Mouse (Mus musculus) CH12.LX (cell line): ENCODE results near the gene Foxc2. TPM values are rescaled to one million over a fixed set of nuclear protein-coding genes. Genes with fewer than 3 reads are reported as not detected.

Experiments
- DNase-seq: peaks from one replicate; pipeline ENCODE4 v3.0.0-alpha.2; 2013; ENCODE audit errors: extremely low read depth
- H3K27ac ChIP-seq: 2 replicates; pipeline ENCODE4 v1.5.1; 2012; ENCODE audit warnings: low read depth, mild to moderate bottlenecking, control low read depth, moderate library complexity; ENCODE audit not compliant: insufficient read depth
- H3K27me3 ChIP-seq: replicated peaks from 2 replicates; pipeline ENCODE3; 2012; ENCODE audit warnings: inconsistent platforms
- H3K36me3 ChIP-seq, 2 experiments: replicated peaks in 1 of 2; 2 replicates each; pipeline versions ENCODE3 to v1.6.1; 2012; ENCODE audit warnings: inconsistent platforms in 1 of 2, low read length in 1 of 2, mild to moderate bottlenecking in 1 of 2, mixed read lengths in 1 of 2, moderate library complexity in 1 of 2; ENCODE audit not compliant: control insufficient read depth in 1 of 2, insufficient read depth in 1 of 2
- H3K4me1 ChIP-seq, 2 experiments: 2 replicates each; pipeline ENCODE4 v1.6.1; 2012; ENCODE audit warnings: inconsistent platforms in 1 of 2, moderate library complexity in 1 of 2; ENCODE audit not compliant: insufficient read depth in 2 of 2, control insufficient read depth in 1 of 2
- H3K4me2 ChIP-seq: 2 replicates; pipeline ENCODE4 v1.6.1; 2012; ENCODE audit warnings: low read depth, mild to moderate bottlenecking, control low read depth; ENCODE audit not compliant: poor library complexity, insufficient read depth, severe bottlenecking
- H3K4me3 ChIP-seq, 3 experiments: fragments of 150-350 bp in 1 of 3; sonication (generic) in 1 of 3; replicated peaks in 1 of 3; 2 replicates each; pipeline versions ENCODE3 to v1.5.1; 2011 to 2012; ENCODE audit warnings: low read depth in 2 of 3, low read length in 2 of 3, mild to moderate bottlenecking in 2 of 3, moderate library complexity in 2 of 3, control low read depth in 1 of 3, improper control_type of control experiment in 1 of 3, inconsistent platforms in 1 of 3, mixed read lengths in 1 of 3; ENCODE audit not compliant: poor library complexity in 1 of 3
- H3K79me2 ChIP-seq: replicated peaks from 2 replicates; pipeline ENCODE4 v1.6.1; 2012; ENCODE audit warnings: mild to moderate bottlenecking, moderate library complexity; ENCODE audit not compliant: control insufficient read depth, poor library complexity, insufficient read depth, severe bottlenecking; ENCODE audit errors: extremely low read depth
- H3K9ac ChIP-seq: 2 replicates; pipeline ENCODE4 v1.6.1; 2012; ENCODE audit warnings: low read depth, mild to moderate bottlenecking, control low read depth, moderate library complexity; ENCODE audit not compliant: insufficient read depth
- H3K9me3 ChIP-seq: replicated peaks from 2 replicates; pipeline ENCODE3; 2012; ENCODE audit warnings: low read length, inconsistent platforms, mixed read lengths
- BHLHE40 ChIP-seq: IDR thresholded peaks from 2 replicates; pipeline ENCODE4 v1.6.1; 2011; ENCODE audit warnings: mild to moderate bottlenecking, low read depth, low read length, improper control_type of control experiment
- CHD2 ChIP-seq: IDR thresholded peaks from 2 replicates; pipeline ENCODE4 v1.6.1; 2011; ENCODE audit warnings: low read length, improper control_type of control experiment
- ELF1 ChIP-seq: IDR thresholded peaks from 2 replicates; pipeline ENCODE4 v1.6.1; 2014; ENCODE audit warnings: low read depth, mild to moderate bottlenecking, inconsistent platforms, low read length, improper control_type of control experiment
- EP300 ChIP-seq: IDR thresholded peaks from 2 replicates; pipeline ENCODE4 v1.6.1; 2011; ENCODE audit warnings: low read length, improper control_type of control experiment
- ETS1 ChIP-seq: conservative IDR thresholded peaks from 2 replicates; pipeline ENCODE4 v1.6.1; 2012; ENCODE audit warnings: low read depth, mild to moderate bottlenecking, inconsistent platforms, low read length, improper control_type of control experiment, moderate library complexity
- GABPA ChIP-seq: IDR thresholded peaks from 2 replicates; pipeline ENCODE4 v1.6.1; 2012; ENCODE audit warnings: low read depth, low read length, improper control_type of control experiment, inconsistent platforms; ENCODE audit not compliant: insufficient replicate concordance
- IRF4 ChIP-seq: IDR thresholded peaks from 2 replicates; pipeline ENCODE4 v1.6.1; 2014; ENCODE audit warnings: low read depth, mild to moderate bottlenecking, inconsistent platforms, low read length, improper control_type of control experiment
- JUN ChIP-seq: IDR thresholded peaks from 2 replicates; pipeline ENCODE4 v1.6.1; 2011; ENCODE audit warnings: low read depth, mild to moderate bottlenecking, low read length, improper control_type of control experiment, moderate library complexity; ENCODE audit not compliant: insufficient read depth
- MAX ChIP-seq: IDR thresholded peaks from 2 replicates; pipeline ENCODE4 v1.6.1; 2011; ENCODE audit warnings: low read length, improper control_type of control experiment
- MAZ ChIP-seq: IDR thresholded peaks from 2 replicates; pipeline ENCODE4 v1.6.1; 2012; ENCODE audit warnings: low read depth, mild to moderate bottlenecking, inconsistent platforms, low read length, improper control_type of control experiment, moderate library complexity
- MXI1 ChIP-seq: IDR thresholded peaks from 2 replicates; pipeline ENCODE4 v1.6.1; 2011; ENCODE audit warnings: mild to moderate bottlenecking, low read depth, low read length, improper control_type of control experiment
- PAX5 ChIP-seq: IDR thresholded peaks from 2 replicates; pipeline ENCODE4 v1.6.1; 2012; ENCODE audit warnings: low read length, inconsistent platforms, mixed read lengths
- POLR2A ChIP-seq: IDR thresholded peaks from 2 replicates; pipeline ENCODE4 v1.6.1; 2011; ENCODE audit warnings: low read depth, mild to moderate bottlenecking, improper control_type of control experiment, low read length
- RAD21 ChIP-seq: IDR thresholded peaks from 2 replicates; pipeline ENCODE4 v1.6.1; 2011; ENCODE audit warnings: low read depth, mild to moderate bottlenecking, low read length, improper control_type of control experiment, moderate library complexity
- SIN3A ChIP-seq: IDR thresholded peaks from 2 replicates; pipeline ENCODE4 v1.6.1; 2012; ENCODE audit warnings: low read length, improper control_type of control experiment, inconsistent platforms
- TBP ChIP-seq: conservative IDR thresholded peaks from 2 replicates; pipeline ENCODE4 v1.6.1; 2011; ENCODE audit warnings: low read depth, low read length, improper control_type of control experiment
- TCF12 ChIP-seq: IDR thresholded peaks from 2 replicates; pipeline ENCODE4 v1.6.1; 2014; ENCODE audit warnings: low read depth, mild to moderate bottlenecking, inconsistent platforms, low read length, improper control_type of control experiment
- UBTF ChIP-seq: IDR thresholded peaks from 2 replicates; pipeline ENCODE4 v1.6.1; 2012; ENCODE audit warnings: low read depth, mild to moderate bottlenecking, inconsistent platforms, low read length, improper control_type of control experiment, moderate library complexity
- USF1 ChIP-seq: IDR thresholded peaks from 2 replicates; pipeline ENCODE4 v1.6.1; 2014; ENCODE audit warnings: low read depth, mild to moderate bottlenecking, inconsistent platforms, low read length, improper control_type of control experiment
- USF2 ChIP-seq: conservative IDR thresholded peaks from 2 replicates; pipeline ENCODE4 v1.6.1; 2011; ENCODE audit warnings: low read depth, low read length, improper control_type of control experiment
- dilution Hi-C: fragments of 300-500 bp; cut with MboI; formaldehyde crosslinking; loops from 2 replicates; pipeline ENCODE4 v1.14.3; 2020; ENCODE audit warnings: low sequenced_read_pairs; ENCODE audit not compliant: extremely low pct_unique_long_range_greater_than_20kb, extremely low pct_ligation_motif_present
- in situ Hi-C: fragments of 300-500 bp; cut with MboI; formaldehyde crosslinking; loops from 3 replicates; pipeline ENCODE4 v1.14.3; 2019; ENCODE audit warnings: low sequenced_read_pairs, low pct_ligation_motif_present, low pct_unique_long_range_greater_than_20kb, mixed read lengths
- polyA plus RNA-seq: library from polyadenylated mRNA; unstranded; fragments of >175 nt; gene quantifications from 2 replicates; pipeline ENCODE4 v1.2.1, GENCODE M21; 2012; ENCODE audit warnings: low read depth; ENCODE audit not compliant: insufficient read length
- total RNA-seq, 2 experiments: library from RNA; depleted of rRNA; stranded (reverse); fragments of 300-350 nt in 1 of 2; fragments of >200 nt in 1 of 2; gene quantifications; 2 replicates each; pipeline ENCODE4 v1.2.3; 2012 to 2014

The Foxc2 gene
- total and polyA plus RNA-seq, 3 experiments, result not detected

DNA sequence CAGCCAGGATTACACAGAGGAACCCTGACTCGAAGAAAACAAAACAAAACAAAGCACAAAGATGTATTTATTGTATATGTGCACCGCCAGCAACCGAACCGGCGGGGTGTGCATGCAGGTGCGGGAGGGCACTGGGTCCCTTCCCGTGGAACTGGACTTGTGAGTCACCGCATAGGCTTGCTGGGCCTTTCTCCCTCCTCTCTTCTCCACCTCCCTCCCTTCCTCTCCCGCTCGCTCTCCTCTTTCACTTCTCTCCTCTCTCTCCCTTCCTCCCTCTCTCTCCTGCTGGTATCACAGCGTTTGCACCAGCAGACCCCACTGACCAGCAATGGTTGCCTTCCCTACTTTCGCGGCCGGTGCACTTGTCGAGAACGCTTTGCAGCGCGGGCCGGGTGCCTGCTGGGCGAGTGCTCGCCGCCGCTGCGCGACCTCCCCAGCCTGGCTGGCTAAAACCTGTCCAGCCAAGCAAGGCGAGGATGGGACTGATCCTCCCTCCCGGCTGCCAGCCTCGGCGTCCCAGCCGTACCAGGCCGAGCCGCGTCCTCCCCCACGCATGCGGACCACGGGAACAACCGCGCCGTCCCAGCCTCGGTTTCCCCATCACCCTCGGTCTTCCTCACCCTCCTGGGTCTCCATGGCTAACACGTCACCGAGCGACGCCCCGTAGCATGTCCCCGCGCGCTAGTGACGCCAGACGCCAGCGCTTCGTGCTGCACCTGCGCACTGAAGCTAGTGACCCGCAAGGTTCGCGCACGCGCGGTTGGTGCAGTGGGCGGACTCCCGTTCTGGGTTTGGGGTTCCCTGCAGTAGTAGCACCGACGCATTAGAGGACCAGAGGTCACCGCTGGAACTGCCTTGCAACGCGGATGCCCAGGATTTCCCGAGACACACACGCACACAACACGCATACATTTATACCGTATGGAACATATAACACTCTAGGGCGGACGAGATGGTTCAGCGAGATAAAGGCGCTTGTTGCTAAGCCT lies 8.0 kb upstream of the Foxc2 start, which contains the start of gene Mthfsd (continued):
- TF ChIP-seq RAD21, result no peak

DNA sequence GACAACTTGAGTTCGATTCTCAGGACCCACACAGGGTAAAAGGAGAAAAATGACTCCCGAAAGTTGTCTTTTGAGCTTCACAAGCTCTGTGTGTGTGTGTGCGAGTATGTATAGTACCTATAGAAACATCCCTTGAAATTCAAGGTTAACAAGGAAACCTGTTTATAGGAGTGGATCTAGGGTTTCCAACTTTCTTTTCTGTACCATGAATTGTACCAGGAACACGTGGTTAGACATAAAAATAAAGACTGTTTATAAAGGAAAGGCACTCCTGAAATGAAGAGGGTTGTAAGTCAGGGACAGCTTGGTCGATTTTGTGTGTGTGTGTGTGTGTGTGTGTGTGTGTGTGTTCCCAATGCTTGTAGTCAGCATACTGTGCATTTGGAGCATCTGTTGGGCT lies 7.3 kb upstream of the Foxc2 start:
- DNase-seq, result no peak
- Histone ChIP-seq H3K4me3 (peak overlapping the region; percentile 79 to 99 (median 84)), H3K79me2 (0 out of 2 replicates have a peak, but pooled peaks cover 12% of the 10 kb centered on the region), H3K9ac (peak overlapping the region; percentile 36; the same call in 1 of the 2 replicates), H3K9me3 (no peaks in the 10 kb centered on the region), H3K4me2 (peak overlapping the region; percentile 69), H3K27me3 (peaks cover 2% of the 10 kb centered on the region), H3K36me3 (peaks cover 13 to 30% of the 10 kb centered on the region in 2 experiments), H3K27ac (no peak overlapping the region), H3K4me1 (peaks cover 12 to 43% of the 10 kb centered on the region in 2 experiments)
- no peak for TF ChIP-seq USF1
- TF ChIP-seq MAX, result peak; percentile 67; the same call in 1 of the 2 replicates
- dilution Hi-C loops (no loop called here), in situ Hi-C loops (no loop called here)

DNA sequence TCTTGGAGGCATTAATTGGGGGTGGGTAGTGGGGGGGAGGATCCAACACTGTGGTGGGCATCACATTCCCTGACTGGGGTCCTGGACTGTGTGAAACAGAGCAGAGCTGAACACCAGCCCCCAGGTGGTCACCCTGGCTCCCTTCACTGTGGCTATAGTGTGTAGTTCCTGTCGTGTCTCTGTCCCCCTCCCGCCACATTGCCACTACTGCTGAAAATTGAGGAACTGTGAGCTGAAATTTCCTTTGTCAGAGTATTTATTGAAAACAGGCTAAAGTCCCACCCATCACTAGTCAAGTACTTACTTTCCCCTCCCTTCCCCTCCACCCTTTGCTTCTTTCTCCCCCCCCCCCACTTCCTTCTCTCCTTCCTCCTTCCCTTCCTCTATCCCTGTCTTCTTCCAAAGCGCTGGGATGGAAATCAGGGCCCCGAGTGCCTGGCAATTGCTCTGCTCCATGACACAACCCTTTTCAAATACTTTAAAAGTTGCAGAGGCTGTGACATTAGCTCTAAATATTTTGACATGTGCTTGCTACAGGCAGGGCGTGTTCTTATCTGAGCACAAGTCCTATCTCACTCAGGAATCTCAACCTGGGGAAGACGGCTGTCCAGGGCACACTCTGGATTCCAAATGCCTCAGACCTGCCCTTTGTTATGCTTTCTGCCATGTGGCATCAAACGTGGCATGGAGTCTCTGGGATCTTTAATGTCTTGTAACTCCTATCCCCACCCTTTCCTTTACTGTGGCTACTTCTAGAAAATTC lies 4.6 kb upstream of the Foxc2 start:
- peaks cover 0 to 6% of the 10 kb centered on the region in 2 experiments for H3K36me3 ChIP-seq
- TF ChIP-seq EP300, result no peak
- peak; percentile 54; the same call in 1 of the 2 replicates for TF ChIP-seq IRF4
- TF ChIP-seq, all 38 proteins: peak for 1
- Histone ChIP-seq H3K79me2 (0 out of 2 replicates have a peak, but pooled peaks cover 12% of the 10 kb centered on the region), H3K9ac (no peak overlapping the region), H3K9me3 (peaks cover 11% of the 10 kb centered on the region), H3K4me1 (peaks cover 9 to 34% of the 10 kb centered on the region in 2 experiments), H3K4me3 (no peak overlapping the region), H3K27me3 (peaks cover 6% of the 10 kb centered on the region), H3K27ac (no peak overlapping the region), H3K4me2 (no peak overlapping the region)
- dilution Hi-C loops (no loop called here), in situ Hi-C loops (loop anchor here (5.0 kb wide), 2 partner anchors 281 to 401 kb away; no protein-coding TSS in a partner anchor)
- DNase-seq, result peak; percentile 28

DNA sequence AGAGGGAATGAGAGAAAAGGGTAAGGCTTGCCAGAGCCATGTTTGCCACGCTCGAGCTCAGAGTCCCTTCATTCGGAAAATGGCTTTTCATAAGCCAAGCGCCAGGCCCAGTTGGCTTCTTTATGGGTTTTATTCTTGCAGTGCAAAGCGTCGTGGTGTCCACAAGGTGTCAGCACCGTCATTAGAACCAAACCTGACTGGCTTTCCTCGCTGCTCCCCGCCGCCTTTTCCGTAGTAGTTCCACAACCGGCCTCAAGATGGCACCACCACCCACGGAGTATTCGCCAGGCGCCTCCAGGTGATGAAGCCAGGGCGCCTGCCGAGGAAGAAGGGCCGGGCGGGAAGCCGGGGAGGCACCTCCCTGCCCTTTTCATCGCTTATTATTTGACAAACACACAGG lies 2.7 kb upstream of the Foxc2 start:
- peaks cover 6% of the 10 kb centered on the region for H3K27me3 ChIP-seq
- H3K9ac ChIP-seq, result no peak overlapping the region
- H3K4me2 ChIP-seq, result peak overlapping the region; percentile 31; the same call in 1 of the 2 replicates
- H3K9me3 ChIP-seq, result peaks cover 28% of the 10 kb centered on the region
- H3K36me3 ChIP-seq, result no peaks in the 10 kb centered on the region
- H3K27ac ChIP-seq, result no peak overlapping the region
- H3K4me1 ChIP-seq, result peaks cover 5 to 23% of the 10 kb centered on the region in 2 experiments
- peak; percentile 91 for DNase-seq
- H3K4me3 ChIP-seq, result no peak overlapping the region
- no peaks in the 10 kb centered on the region for H3K79me2 ChIP-seq
- in situ Hi-C loops, result loop anchor here (5.0 kb wide), 2 partner anchors 279 to 399 kb away; no protein-coding TSS in a partner anchor
- dilution Hi-C loops, result no loop called here
- TF ChIP-seq BHLHE40, result no peak
- TF ChIP-seq ETS1, result no peak
- TF ChIP-seq JUN, result no peak
- TF ChIP-seq PAX5, result no peak
- no peak for TF ChIP-seq TBP
- TF ChIP-seq UBTF, result no peak
- 0 out of 2 replicates have a peak, but pooled peaks have one; percentile 25 for TF ChIP-seq TCF12
- TF ChIP-seq ELF1, result peak; percentile 51; the same call in 1 of the 2 replicates
- TF ChIP-seq SIN3A, result no peak
- TF ChIP-seq MXI1, result no peak
- no peak for TF ChIP-seq CHD2
- TF ChIP-seq GABPA, result no peak
- no peak for TF ChIP-seq POLR2A
- no peak for TF ChIP-seq MAZ
- no peak for TF ChIP-seq USF2
